Mouse (Mus musculus) T-helper 1 cell (primary cell): ENCODE measurements around the gene Thada.

Experiments used
- in situ Hi-C: fragments of 300-600 bp; cut with MboI, MseI; formaldehyde crosslinking; loops from one replicate; pipeline ENCODE4 v1.15.1; 2025; ENCODE audit warnings: high pct_unique_total_duplicates

Thada gene

DNA sequence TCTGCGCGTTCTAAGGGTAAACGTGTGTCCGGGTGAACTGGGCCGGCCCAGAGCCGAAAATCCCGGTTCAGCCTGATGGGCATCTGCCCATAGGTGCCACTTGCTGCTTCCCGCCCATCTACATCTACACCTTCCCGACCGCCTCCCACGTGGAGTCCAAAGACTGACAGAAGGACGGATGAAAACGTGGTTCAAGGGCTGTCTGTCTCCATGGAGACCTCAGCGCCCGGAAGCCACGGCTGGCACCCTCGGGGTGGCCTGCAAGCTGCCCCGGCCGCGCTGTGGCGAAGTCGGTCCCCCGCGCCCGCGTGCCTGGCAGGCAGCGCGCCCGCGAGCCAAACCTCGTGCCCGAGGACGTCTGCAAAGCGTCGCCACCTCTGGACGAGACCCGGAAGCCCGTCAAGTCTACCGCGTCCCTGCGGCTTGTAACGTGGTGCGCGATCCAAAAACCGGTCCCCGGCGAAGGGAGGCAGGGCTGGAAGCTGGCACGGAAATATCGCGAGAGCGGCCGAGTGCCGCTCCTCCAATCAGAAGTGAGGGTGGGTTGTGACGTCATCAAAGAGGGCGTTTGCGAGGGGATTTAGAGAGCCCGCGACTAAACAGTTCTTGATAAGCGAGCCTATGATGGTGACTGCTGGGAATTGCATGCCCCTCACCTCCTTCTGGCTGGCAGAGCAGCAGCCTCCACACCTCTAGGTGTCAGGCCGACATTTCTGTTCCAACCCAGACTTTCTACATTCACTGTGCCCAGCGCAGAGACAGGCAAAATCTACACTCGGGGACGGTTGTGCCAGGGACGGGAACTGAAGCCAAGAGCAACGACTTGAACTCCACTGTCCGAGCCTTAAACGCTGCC lies at the start of gene Thada:
TSS of gene Thada (minus strand) at position 453 of the 856 bp plus-strand sequence.
- in situ Hi-C loops = no loop called here

- in situ Hi-C loops = no loop called here
Observed at GRCm38 (mm10) chr17:84512516-84513085, 46.6 kb upstream of the Thada start.

- in situ Hi-C loops = no loop called here
Observed at GRCm38 (mm10) chr17:84511682-84512515, 45.9 kb upstream of the Thada start, which contains the start of gene Plekhh2. TSS of gene Plekhh2 (plus strand) at chr17:84511895.

- in situ Hi-C loops = no loop called here
Observed at GRCm38 (mm10) chr17:84510961-84511639, 45.1 kb upstream of the Thada start.

- in situ Hi-C loops = no loop called here
Observed at GRCm38 (mm10) chr17:84510355-84510754, 44.4 kb upstream of the Thada start.

- in situ Hi-C loops = no loop called here
Observed at GRCm38 (mm10) chr17:84509176-84509575, 43.2 kb upstream of the Thada start.

GRCm38 (mm10) chr17:84508736-84509135 lies 42.7 kb upstream of the Thada start:
- in situ Hi-C loops = no loop called here

DNA sequence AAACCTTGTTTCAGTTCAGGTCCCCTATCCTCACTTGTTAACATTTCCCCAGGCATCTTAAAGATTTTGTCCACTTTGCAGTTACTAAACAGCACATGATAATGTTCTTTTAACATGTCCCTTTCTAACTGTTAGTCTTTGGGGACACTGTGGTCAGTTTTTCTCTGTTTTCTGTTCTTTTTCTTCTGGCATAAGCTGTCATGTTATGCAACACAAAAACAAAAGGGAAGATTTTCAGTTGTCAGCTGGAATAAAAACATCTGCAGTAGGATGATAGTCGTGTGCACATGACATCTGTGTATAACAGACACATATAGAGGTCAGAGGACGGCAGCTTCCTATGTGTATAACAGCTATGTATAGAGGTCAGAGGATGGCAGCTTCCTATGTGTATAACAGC lies 39.9 kb upstream of the Thada start:
- in situ Hi-C loops = no loop called here

- in situ Hi-C loops = no loop called here
Observed at GRCm38 (mm10) chr17:84502341-84502740, 36.3 kb upstream of the Thada start.

- in situ Hi-C loops = no loop called here
Observed at GRCm38 (mm10) chr17:84498639-84499038, 32.6 kb upstream of the Thada start.

GRCm38 (mm10) chr17:84497972-84498604 lies 32.1 kb upstream of the Thada start:
- in situ Hi-C loops = no loop called here

GRCm38 (mm10) chr17:84497559-84497958 lies 31.6 kb upstream of the Thada start:
- in situ Hi-C loops = no loop called here

GRCm38 (mm10) chr17:84497026-84497425 lies 31.0 kb upstream of the Thada start:
- in situ Hi-C loops = no loop called here

DNA sequence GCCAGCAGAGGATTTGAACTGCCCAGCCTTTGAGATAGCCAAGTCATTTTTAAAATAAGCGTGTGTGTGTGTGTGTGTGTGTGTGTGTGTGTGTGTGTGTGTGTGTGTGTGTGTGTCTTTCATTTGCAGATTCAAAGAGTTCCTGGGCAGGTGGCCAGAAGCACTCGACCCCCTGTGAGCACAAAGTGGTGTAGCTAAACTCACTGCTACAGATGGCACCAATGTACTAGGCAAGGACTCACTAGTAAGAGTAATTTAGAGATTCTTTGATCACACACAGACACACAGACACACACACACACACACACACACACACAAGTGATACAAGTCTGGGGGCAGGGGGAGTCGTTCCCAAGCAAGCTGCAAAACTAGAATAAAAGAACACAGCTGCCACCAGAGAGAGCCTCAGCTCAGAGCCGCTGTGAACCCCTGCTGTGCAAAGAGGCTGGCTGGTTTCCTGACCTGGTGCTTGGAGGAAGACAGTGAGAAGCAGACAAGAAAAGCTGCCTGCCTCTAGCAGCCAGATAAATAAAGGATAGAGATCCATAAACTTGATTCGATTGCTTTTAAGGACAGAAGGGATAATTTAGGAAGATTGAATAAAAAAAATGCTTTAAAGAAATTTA lies 26.4 kb upstream of the Thada start:
- in situ Hi-C loops = no loop called here

DNA sequence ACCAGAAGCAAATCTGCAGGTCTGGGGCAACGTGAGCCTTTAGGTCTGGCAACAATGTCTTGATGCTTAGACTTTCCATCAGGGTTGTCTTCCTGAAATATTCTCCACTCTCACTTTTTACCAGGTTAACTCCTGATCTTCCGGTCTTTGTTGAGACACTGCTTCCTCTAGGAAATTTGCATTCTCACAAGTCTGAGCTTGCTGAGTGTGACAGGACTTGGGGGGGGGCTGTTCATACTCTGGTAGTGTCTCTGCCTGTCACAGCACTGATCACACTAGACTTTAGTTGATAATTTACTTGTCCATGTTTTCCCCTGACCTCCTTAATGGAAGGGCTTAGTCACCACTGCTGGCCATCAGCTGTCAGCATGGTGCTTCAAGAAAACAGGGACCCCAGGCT lies 21.4 kb upstream of the Thada start:
- in situ Hi-C loops = no loop called here

GRCm38 (mm10) chr17:84483673-84484320 lies 17.8 kb upstream of the Thada start:
- in situ Hi-C loops = no loop called here

DNA sequence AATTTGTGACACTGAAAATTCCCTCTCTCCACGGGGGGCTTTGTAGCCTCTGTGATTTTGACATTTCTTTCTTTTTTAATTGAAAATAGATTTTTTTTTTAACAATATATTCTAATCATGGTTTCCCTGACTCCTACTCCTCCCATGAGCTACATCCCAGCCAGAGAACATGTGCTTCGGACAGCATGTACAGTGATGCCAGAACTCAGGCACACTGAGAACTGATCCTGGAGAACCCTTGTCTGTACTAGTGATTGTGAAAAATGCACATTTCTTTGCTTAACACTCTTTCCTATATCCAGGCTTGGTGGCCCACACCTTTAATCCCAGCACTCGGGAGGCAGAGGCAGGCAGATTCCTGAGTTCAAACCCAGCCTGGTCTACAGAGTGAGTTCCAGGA lies 16.8 kb upstream of the Thada start:
- in situ Hi-C loops = no loop called here

- in situ Hi-C loops = no loop called here
Observed at GRCm38 (mm10) chr17:84480464-84481355, 14.7 kb upstream of the Thada start.

DNA sequence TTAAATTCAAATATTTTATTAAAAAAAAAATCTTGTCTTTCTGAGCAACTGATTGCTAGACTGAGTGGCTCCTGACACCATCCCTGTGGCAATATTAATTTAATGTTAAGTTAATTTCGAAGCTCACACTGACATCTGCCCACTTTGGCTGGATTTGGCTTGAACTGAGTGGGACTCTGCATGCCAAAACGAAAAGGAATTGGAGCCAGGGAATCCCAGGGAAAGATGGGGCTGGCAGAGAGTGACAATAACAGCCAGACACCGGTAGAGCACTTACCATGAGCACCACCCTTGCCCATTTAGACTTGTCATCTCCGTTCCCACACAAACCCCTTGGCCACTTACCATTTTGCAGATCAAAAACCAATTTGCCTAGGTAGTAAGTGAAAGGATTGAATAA lies 12.3 kb upstream of the Thada start:
- in situ Hi-C loops = no loop called here
